Mouse (Mus musculus): Measurements from ENCODE around the gene Cmip.

DNA sequence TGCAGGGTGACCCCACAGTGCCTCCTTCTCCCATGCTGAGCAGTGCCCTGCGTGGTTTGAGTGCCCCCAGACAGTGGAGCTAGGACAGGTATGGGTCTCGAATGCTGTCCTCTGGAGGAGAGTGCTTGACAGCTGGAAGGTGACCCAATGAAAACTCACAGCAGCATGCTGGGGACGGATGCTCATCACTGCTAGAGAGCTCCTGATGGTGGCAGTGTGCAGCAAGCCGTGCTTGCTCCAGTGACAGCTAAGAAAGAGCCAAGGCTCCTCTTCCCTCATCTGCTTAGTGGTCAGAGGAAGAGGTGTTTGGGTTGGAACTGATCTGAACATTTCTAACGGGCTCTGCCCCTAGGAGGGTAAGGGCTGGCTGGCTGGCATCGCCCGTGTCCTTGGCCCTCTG is 109.6 kb downstream of the Cmip start:
- no peak for TF ChIP-seq POLR2A (IDR thresholded peaks at IDR 0.05; ENCODE audit: insufficient read length, low read depth)
- no peak for TF ChIP-seq TCF12 (IDR thresholded peaks at IDR 0.05; ENCODE audit: insufficient read depth, poor library complexity, severe bottlenecking)
- no peak for TF ChIP-seq USF1 (IDR thresholded peaks at IDR 0.05; ENCODE audit: low read depth)
- no peak for TF ChIP-seq TCF3 (IDR thresholded peaks at IDR 0.05; ENCODE audit: insufficient read length, low read depth)
- no peak for TF ChIP-seq E2F4 (IDR thresholded peaks at IDR 0.05; ENCODE audit: insufficient read depth)
- no peak for TF ChIP-seq CEBPB (IDR thresholded peaks at IDR 0.05; ENCODE audit: insufficient read depth, poor library complexity, severe bottlenecking)
- TF ChIP-seq MAX (IDR thresholded peaks at IDR 0.05; ENCODE audit: low read depth), result no peak
- no peak for TF ChIP-seq POLR2AphosphoS2 (IDR thresholded peaks at IDR 0.05; ENCODE audit: insufficient read length, low read depth)
- TF ChIP-seq MYOG (IDR thresholded peaks at IDR 0.05; ENCODE audit: control insufficient read depth in 1 of 3, insufficient read depth in 1 of 3, insufficient read length in 2 of 3, low read depth in 2 of 3), result no peak
- TF ChIP-seq REST (IDR thresholded peaks at IDR 0.05; ENCODE audit: insufficient read depth, insufficient read length), result no peak
